Mouse (Mus musculus): ENCODE results near the gene Cask. TPM values are rescaled to one million over a fixed set of nuclear protein-coding genes. Genes with fewer than 3 reads are reported as not detected.

Gene Cask
- polyA plus RNA-seq, 1 experiment from 2014 or later, result 21.6 TPM

DNA sequence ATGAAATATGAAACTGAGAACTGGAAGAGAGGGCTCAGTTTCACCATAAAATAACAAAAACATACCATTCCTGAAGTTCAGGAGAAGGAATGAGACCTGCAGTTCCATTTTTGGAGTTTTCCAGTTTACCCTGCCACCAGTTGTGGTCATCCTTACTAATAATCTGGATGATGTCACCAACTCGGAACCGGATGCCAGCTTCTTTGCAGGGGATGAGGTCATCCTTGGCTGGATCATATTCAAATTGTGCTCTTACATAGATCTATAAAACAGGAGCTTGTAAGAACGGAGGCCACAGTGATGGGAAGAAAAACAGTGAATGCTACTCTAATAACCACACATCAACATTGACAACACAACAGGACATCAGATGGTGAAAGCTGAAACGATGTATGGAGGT, 302.1 kb downstream of the Cask start:
- Histone ChIP-seq H3K27ac (replicated peaks; ENCODE audit: low read depth, low read length) (no peak overlapping the region), H3K9me3 (replicated peaks; ENCODE audit: control insufficient read depth, low read length) (no peaks in the 10 kb centered on the region), H3K27me3 (ENCODE audit: control insufficient read depth, insufficient read depth, low read length) (no peaks in the 10 kb centered on the region), H3K36me3 (replicated peaks; ENCODE audit: control insufficient read depth, insufficient read depth, low read depth, low read length) (no peaks in the 10 kb centered on the region), H3K9ac (replicated peaks; ENCODE audit: low read length) (no peak overlapping the region), H3K4me1 (ENCODE audit: control insufficient read depth, insufficient read depth, low read length) (no peaks in the 10 kb centered on the region), H3K4me2 (ENCODE audit: low read depth, low read length) (no peak overlapping the region), H3K4me3 (ENCODE audit: low read depth, low read length) (no peak overlapping the region)
- WGBS, result 86% methylated on average over 4 of the region's 4 CpGs
- ATAC-seq (replicated peaks; ENCODE audit: insufficient number of reproducible peaks, low FRiP score, low TSS enrichment, low read depth) (no peak), DNase-seq (ENCODE audit: low spot score) (no peak)

DNA sequence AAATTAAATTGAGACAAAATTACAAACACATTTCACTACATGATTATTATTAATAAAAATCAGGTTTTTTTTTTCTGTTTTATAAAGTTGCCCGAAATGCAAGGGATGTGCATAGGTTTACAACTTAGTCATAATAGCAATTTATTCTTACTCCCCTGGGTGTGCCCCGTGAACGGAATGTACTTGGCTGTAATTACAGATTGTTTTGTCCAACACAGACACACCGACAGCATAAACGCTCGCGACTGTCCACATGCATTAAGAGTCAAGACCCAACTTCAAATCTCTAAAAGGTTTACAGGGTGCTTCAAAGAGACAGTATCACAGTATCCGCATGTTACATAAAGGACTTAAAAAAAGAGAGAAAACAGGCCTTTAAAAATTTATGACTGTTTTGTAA, 329.9 kb downstream of the Cask start:
- Histone ChIP-seq H3K4me2 (ENCODE audit: low read depth, low read length) (no peak overlapping the region), H3K9ac (replicated peaks; ENCODE audit: low read length) (no peak overlapping the region), H3K27me3 (ENCODE audit: control insufficient read depth, insufficient read depth, low read length) (no peaks in the 10 kb centered on the region), H3K36me3 (replicated peaks; ENCODE audit: control insufficient read depth, insufficient read depth, low read depth, low read length) (no peaks in the 10 kb centered on the region), H3K4me3 (ENCODE audit: low read depth, low read length) (no peak overlapping the region), H3K27ac (replicated peaks; ENCODE audit: low read depth, low read length) (no peak overlapping the region), H3K9me3 (replicated peaks; ENCODE audit: control insufficient read depth, low read length) (no peaks in the 10 kb centered on the region), H3K4me1 (ENCODE audit: control insufficient read depth, insufficient read depth, low read length) (no peaks in the 10 kb centered on the region)
- WGBS, result 84% methylated on average over 8 of the region's 8 CpGs
- ATAC-seq (replicated peaks; ENCODE audit: insufficient number of reproducible peaks, low FRiP score, low TSS enrichment, low read depth) (no peak), DNase-seq (ENCODE audit: low spot score) (no peak)

DNA sequence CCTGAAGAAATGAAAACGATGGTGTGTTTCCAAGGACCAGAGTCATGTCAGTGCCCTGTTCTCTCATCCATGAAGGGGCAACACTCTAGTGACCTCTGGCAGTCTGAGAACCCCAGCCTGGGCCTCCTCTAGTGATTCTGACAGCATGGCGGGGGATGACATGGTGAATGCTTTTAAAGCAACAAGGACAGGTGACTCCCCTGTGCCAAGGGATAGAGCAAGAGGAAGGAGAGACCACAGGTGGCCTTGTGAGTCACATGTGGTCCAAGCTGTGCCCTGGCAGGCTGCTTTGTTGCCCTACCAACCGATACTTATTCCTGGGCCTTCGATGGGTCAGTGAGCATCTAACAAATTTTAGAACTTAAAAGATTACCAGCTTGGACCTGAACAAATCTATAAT, 330.6 kb downstream of the Cask start:
- Histone ChIP-seq H3K4me1 (ENCODE audit: control insufficient read depth, insufficient read depth, low read length) (no peaks in the 10 kb centered on the region), H3K27me3 (ENCODE audit: control insufficient read depth, insufficient read depth, low read length) (no peaks in the 10 kb centered on the region), H3K9ac (replicated peaks; ENCODE audit: low read length) (no peak overlapping the region), H3K36me3 (replicated peaks; ENCODE audit: control insufficient read depth, insufficient read depth, low read depth, low read length) (no peaks in the 10 kb centered on the region), H3K4me2 (ENCODE audit: low read depth, low read length) (no peak overlapping the region), H3K27ac (replicated peaks; ENCODE audit: low read depth, low read length) (no peak overlapping the region), H3K9me3 (replicated peaks; ENCODE audit: control insufficient read depth, low read length) (no peaks in the 10 kb centered on the region), H3K4me3 (ENCODE audit: low read depth, low read length) (no peak overlapping the region)
- ATAC-seq (replicated peaks; ENCODE audit: insufficient number of reproducible peaks, low FRiP score, low TSS enrichment, low read depth) (no peak), DNase-seq (ENCODE audit: low spot score) (no peak)
- WGBS, result 75% methylated on average over 4 of the region's 4 CpGs

DNA sequence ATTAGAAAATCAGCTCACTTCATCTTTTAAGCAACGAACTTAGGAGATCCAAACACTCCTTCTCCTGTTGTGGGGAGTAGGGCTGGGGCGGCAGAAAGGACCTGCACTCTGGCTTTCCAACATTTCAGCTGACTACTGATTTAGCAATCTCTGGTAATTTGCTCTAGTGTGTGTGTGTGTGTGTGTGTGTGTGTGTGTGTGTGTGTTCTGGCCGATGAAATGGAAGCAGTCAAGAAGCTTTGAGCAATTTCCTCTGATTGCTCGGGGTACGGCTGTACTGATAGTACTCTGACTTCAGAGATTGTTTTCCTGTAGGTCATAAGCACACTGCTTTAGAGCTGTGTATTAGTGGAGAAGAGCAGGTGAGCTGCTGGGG, 331.8 kb downstream of the Cask start:
- ATAC-seq (replicated peaks; ENCODE audit: insufficient number of reproducible peaks, low FRiP score, low TSS enrichment, low read depth) (no peak), DNase-seq (ENCODE audit: low spot score) (no peak)
- H3K9ac ChIP-seq (replicated peaks; ENCODE audit: low read length), result no peak overlapping the region
- no peaks in the 10 kb centered on the region for H3K9me3 ChIP-seq (replicated peaks; ENCODE audit: control insufficient read depth, low read length)
- no peak overlapping the region for H3K4me2 ChIP-seq (ENCODE audit: low read depth, low read length)
- H3K27ac ChIP-seq (replicated peaks; ENCODE audit: low read depth, low read length), result no peak overlapping the region
- no peaks in the 10 kb centered on the region for H3K4me1 ChIP-seq (ENCODE audit: control insufficient read depth, insufficient read depth, low read length)
- no peak overlapping the region for H3K4me3 ChIP-seq (ENCODE audit: low read depth, low read length)
- WGBS, result 82% methylated on average over 5 of the region's 5 CpGs
- H3K36me3 ChIP-seq (replicated peaks; ENCODE audit: control insufficient read depth, insufficient read depth, low read depth, low read length), result no peaks in the 10 kb centered on the region
- H3K27me3 ChIP-seq (ENCODE audit: control insufficient read depth, insufficient read depth, low read length), result no peaks in the 10 kb centered on the region

DNA sequence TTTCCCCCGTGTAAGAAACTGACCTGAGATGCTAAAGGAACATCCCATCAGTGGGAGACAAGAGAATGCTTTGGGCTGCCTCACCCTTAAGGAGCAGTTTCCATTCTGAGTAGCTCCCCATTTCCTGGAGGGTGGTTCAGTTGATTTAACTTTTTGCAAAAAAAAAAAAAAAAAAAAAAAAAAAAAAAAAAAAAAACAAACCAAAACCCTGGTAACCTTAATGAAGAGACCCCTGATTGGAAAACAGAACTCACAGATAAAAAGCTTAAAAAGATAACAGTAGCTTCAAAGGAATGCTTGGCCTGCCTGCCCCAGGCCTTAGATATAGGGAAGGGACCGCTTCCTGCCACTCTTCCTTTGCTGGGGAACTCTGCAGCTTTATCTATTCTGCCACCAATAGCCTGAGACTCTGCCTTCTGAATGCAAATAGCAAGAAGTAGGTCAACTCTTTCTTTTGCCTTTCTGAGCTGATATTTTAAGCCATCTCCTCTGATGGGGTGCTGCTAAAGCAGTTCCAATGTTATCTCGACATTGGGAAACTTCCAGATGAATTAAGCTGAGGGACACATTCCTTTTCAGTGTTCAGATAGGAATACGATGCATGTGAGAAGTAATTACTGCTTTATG, 332.3 kb downstream of the Cask start:
- Histone ChIP-seq H3K9me3 (replicated peaks; ENCODE audit: control insufficient read depth, low read length) (no peaks in the 10 kb centered on the region), H3K4me3 (ENCODE audit: low read depth, low read length) (no peak overlapping the region), H3K4me1 (ENCODE audit: control insufficient read depth, insufficient read depth, low read length) (no peaks in the 10 kb centered on the region), H3K27ac (replicated peaks; ENCODE audit: low read depth, low read length) (no peak overlapping the region), H3K27me3 (ENCODE audit: control insufficient read depth, insufficient read depth, low read length) (no peaks in the 10 kb centered on the region), H3K9ac (replicated peaks; ENCODE audit: low read length) (no peak overlapping the region), H3K4me2 (ENCODE audit: low read depth, low read length) (no peak overlapping the region), H3K36me3 (replicated peaks; ENCODE audit: control insufficient read depth, insufficient read depth, low read depth, low read length) (no peaks in the 10 kb centered on the region)
- no peak for DNase-seq (ENCODE audit: low spot score)
- WGBS, result 84% methylated on average over 4 of the region's 4 CpGs
- ATAC-seq (replicated peaks; ENCODE audit: insufficient number of reproducible peaks, low FRiP score, low TSS enrichment, low read depth), result no peak

DNA sequence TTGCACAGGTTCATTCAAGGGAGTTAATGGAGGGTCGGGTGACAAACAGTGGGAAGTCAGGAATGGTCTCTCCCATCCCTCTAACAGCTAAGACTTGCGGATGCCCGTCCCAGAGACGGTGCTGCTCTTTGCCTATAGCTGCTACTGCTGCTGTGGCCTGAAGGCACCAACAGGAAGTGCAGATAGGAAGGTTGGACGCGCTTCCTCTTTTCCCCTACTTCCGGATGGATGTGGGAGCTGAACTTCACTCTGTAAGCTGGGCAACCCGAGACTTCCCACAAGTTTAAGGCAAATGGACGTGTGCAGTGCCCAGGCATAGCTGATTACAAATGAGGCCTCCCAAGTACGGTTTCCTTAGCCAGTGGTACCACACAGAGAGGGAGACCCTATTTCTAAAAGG, 333.1 kb downstream of the Cask start:
- H3K4me2 ChIP-seq (ENCODE audit: low read depth, low read length), result no peak overlapping the region
- no peak overlapping the region for H3K9ac ChIP-seq (replicated peaks; ENCODE audit: low read length)
- DNase-seq (ENCODE audit: low spot score) (no peak), ATAC-seq (replicated peaks; ENCODE audit: insufficient number of reproducible peaks, low FRiP score, low TSS enrichment, low read depth) (no peak)
- H3K9me3 ChIP-seq (replicated peaks; ENCODE audit: control insufficient read depth, low read length), result no peaks in the 10 kb centered on the region
- H3K36me3 ChIP-seq (replicated peaks; ENCODE audit: control insufficient read depth, insufficient read depth, low read depth, low read length), result no peaks in the 10 kb centered on the region
- H3K4me1 ChIP-seq (ENCODE audit: control insufficient read depth, insufficient read depth, low read length), result no peaks in the 10 kb centered on the region
- no peak overlapping the region for H3K27ac ChIP-seq (replicated peaks; ENCODE audit: low read depth, low read length)
- H3K27me3 ChIP-seq (ENCODE audit: control insufficient read depth, insufficient read depth, low read length), result no peaks in the 10 kb centered on the region
- 80% methylated on average over 10 of the region's 10 CpGs for WGBS
- no peak overlapping the region for H3K4me3 ChIP-seq (ENCODE audit: low read depth, low read length)

DNA sequence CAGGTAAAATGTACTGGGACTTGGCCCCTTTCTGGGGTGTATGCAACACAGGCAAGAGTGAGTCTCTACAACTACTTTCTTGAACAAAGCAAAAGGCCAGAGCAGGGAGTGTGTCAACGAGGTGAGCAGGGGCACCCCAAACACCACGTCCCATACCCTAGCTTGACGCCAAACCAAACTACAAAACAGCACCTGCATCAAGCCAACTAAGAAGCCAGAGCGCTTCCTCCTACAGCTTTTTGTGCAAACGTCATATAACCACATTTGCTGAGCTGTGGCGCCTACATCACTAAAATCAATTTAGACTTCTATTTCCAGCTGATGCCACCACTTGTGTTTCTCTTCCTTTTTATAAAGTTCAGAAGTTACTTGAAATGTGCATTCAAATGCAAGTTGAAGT, 334.7 kb downstream of the Cask start:
- WGBS, result 93% methylated on average over 6 of the region's 6 CpGs

DNA sequence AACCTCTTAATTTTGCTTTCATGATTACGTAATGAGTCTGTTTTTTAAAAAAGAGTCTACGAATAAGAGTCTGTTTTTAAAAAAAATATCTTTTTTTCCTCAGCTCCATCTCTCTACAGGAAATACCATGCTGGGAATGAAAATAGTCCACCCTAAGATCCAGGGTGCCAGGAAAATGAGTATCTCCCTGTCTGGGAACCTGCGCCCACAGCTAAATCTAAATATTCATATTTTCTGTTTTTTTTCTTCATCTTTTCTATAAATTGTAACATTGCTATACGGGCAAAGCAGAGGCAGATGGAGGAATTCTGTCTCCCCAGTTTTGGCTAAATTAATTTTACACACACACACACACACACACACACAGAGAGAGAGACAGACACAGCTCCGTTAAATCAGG, 337.3 kb downstream of the Cask start:
- Histone ChIP-seq H3K4me3 (ENCODE audit: low read depth, low read length) (no peak overlapping the region), H3K27ac (replicated peaks; ENCODE audit: low read depth, low read length) (no peak overlapping the region), H3K4me1 (ENCODE audit: control insufficient read depth, insufficient read depth, low read length) (no peaks in the 10 kb centered on the region), H3K36me3 (replicated peaks; ENCODE audit: control insufficient read depth, insufficient read depth, low read depth, low read length) (no peaks in the 10 kb centered on the region), H3K9ac (replicated peaks; ENCODE audit: low read length) (no peak overlapping the region), H3K27me3 (ENCODE audit: control insufficient read depth, insufficient read depth, low read length) (no peaks in the 10 kb centered on the region), H3K4me2 (ENCODE audit: low read depth, low read length) (no peak overlapping the region), H3K9me3 (replicated peaks; ENCODE audit: control insufficient read depth, low read length) (no peaks in the 10 kb centered on the region)
- ATAC-seq (replicated peaks; ENCODE audit: insufficient number of reproducible peaks, low FRiP score, low TSS enrichment, low read depth), result no peak
- DNase-seq (ENCODE audit: low spot score), result no peak
- WGBS, result 89% methylated on average over 5 of the region's 5 CpGs

More for the DNA sequence above, 334.7 kb downstream of the Cask start:
- H3K4me1 ChIP-seq (ENCODE audit: control insufficient read depth, insufficient read depth, low read length), result no peaks in the 10 kb centered on the region
- H3K27ac ChIP-seq (replicated peaks; ENCODE audit: low read depth, low read length), result no peak overlapping the region
- no peak overlapping the region for H3K9ac ChIP-seq (replicated peaks; ENCODE audit: low read length)
- no peaks in the 10 kb centered on the region for H3K36me3 ChIP-seq (replicated peaks; ENCODE audit: control insufficient read depth, insufficient read depth, low read depth, low read length)
- ATAC-seq (replicated peaks; ENCODE audit: insufficient number of reproducible peaks, low FRiP score, low TSS enrichment, low read depth) (no peak), DNase-seq (ENCODE audit: low spot score) (no peak)
- H3K4me3 ChIP-seq (ENCODE audit: low read depth, low read length), result no peak overlapping the region
- H3K4me2 ChIP-seq (ENCODE audit: low read depth, low read length), result no peak overlapping the region
- no peaks in the 10 kb centered on the region for H3K27me3 ChIP-seq (ENCODE audit: control insufficient read depth, insufficient read depth, low read length)
- H3K9me3 ChIP-seq (replicated peaks; ENCODE audit: control insufficient read depth, low read length), result no peaks in the 10 kb centered on the region

All from embryonic facial prominence, embryonic 11.5 days (tissue).